Mouse (Mus musculus): Measurements from ENCODE around the gene Slc45a2. TPM values are rescaled to one million over a fixed set of nuclear protein-coding genes. Genes with fewer than 3 reads are reported as not detected.

The Slc45a2 gene
- polyA plus RNA-seq, 1 experiment from 2014 or later: not detected

Other genes with a start within 250 kb of the Slc45a2 start
- 21.2 and 23.1 TPM in 2 replicates for gene C1qtnf3, start 48.4 kb upstream of the Slc45a2 start, polyA plus RNA-seq (2015; fragmentation: Nextera tagmentation; extraction: Ambion mirVana)
- 12.4 and 13.9 TPM in 2 replicates for gene Amacr, start 19.0 kb upstream of the Slc45a2 start, polyA plus RNA-seq (2015; fragmentation: Nextera tagmentation; extraction: Ambion mirVana)
- 1.9 and 3.2 TPM in 2 replicates for gene Rxfp3, start 37.3 kb downstream of the Slc45a2 start, polyA plus RNA-seq (2015; fragmentation: Nextera tagmentation; extraction: Ambion mirVana)
- gene Adamts12, start 64.1 kb downstream of the Slc45a2 start, polyA plus RNA-seq (2015; fragmentation: Nextera tagmentation; extraction: Ambion mirVana): 1.5 and 1.9 TPM in 2 replicates